Mouse (Mus musculus): ENCODE measurements at regions not wholly inside any gene's neighbourhood (a gene's known extent, or its start where the extent isn't known, plus 50 kb on each side); places are given as distances from the start of the nearest gene placed in this dataset.

- TF ChIP-seq MAFK (IDR thresholded peaks at IDR 0.05; ENCODE audit: insufficient replicate concordance, low read length) (no peak), MAX (IDR thresholded peaks at IDR 0.05; ENCODE audit: low read length) (no peak), MEF2A (IDR thresholded peaks at IDR 0.05; ENCODE audit: borderline replicate concordance, low read depth, low read length) (no peak), ETS1 (conservative IDR thresholded peaks at IDR 0.05; ENCODE audit: low read depth, low read length) (no peak), IRF4 (IDR thresholded peaks at IDR 0.05; ENCODE audit: low read depth, low read length) (no peak), GABPA (IDR thresholded peaks at IDR 0.05; ENCODE audit: insufficient replicate concordance, low read depth, low read length) (no peak), POLR2AphosphoS2 (IDR thresholded peaks at IDR 0.05; ENCODE audit: low read depth, low read length) (no peak)
- H3K4me2 ChIP-seq (ENCODE audit: insufficient read depth, low read depth, poor library complexity, severe bottlenecking) = no peak overlapping the region
- H3K4me3 ChIP-seq (replicated peaks in 1 of 3; ENCODE audit: low read depth in 2 of 3, low read length in 2 of 3, poor library complexity in 1 of 3) = no peak overlapping the region
- no peak overlapping the region for H3K27ac ChIP-seq (ENCODE audit: insufficient read depth, low read depth)
- H3K79me2 ChIP-seq (replicated peaks; ENCODE audit: control insufficient read depth, extremely low read depth, insufficient read depth, poor library complexity, severe bottlenecking) = no peaks in the 10 kb centered on the region
- H3K9me3 ChIP-seq (replicated peaks; ENCODE audit: low read length) = no peaks in the 10 kb centered on the region
- in situ Hi-C loops (cut with MboI; ENCODE audit: low pct_ligation_motif_present, low pct_unique_long_range_greater_than_20kb, low sequenced_read_pairs) = no loop called here
- no peak overlapping the region for H3K9ac ChIP-seq (ENCODE audit: insufficient read depth, low read depth)
- no peaks in the 10 kb centered on the region for H3K4me1 ChIP-seq (ENCODE audit: control insufficient read depth in 1 of 2, insufficient read depth in 2 of 2)
- dilution Hi-C loops (cut with MboI; ENCODE audit: extremely low pct_ligation_motif_present, extremely low pct_unique_long_range_greater_than_20kb, low sequenced_read_pairs) = no loop called here
- DNase-seq (ENCODE audit: extremely low read depth) = no peak
- no peaks in the 10 kb centered on the region for H3K27me3 ChIP-seq (replicated peaks)
- no peaks in the 10 kb centered on the region for H3K36me3 ChIP-seq (replicated peaks in 1 of 2; ENCODE audit: control insufficient read depth in 1 of 2, insufficient read depth in 1 of 2, low read length in 1 of 2)
These were observed 109.7 kb upstream of the Osr1 start for GRCm38 (mm10) chr12:9460193-9460592.

GRCm38 (mm10) chr12:9469655-9470470 is 100.1 kb upstream of the Osr1 start:
- Histone ChIP-seq H3K4me3 (replicated peaks in 1 of 3; ENCODE audit: low read depth in 2 of 3, low read length in 2 of 3, poor library complexity in 1 of 3) (no peak overlapping the region), H3K4me1 (ENCODE audit: control insufficient read depth in 1 of 2, insufficient read depth in 2 of 2) (no peaks in the 10 kb centered on the region), H3K9me3 (replicated peaks; ENCODE audit: low read length) (no peaks in the 10 kb centered on the region), H3K36me3 (replicated peaks in 1 of 2; ENCODE audit: control insufficient read depth in 1 of 2, insufficient read depth in 1 of 2, low read length in 1 of 2) (no peaks in the 10 kb centered on the region), H3K79me2 (replicated peaks; ENCODE audit: control insufficient read depth, extremely low read depth, insufficient read depth, poor library complexity, severe bottlenecking) (no peaks in the 10 kb centered on the region), H3K27ac (ENCODE audit: insufficient read depth, low read depth) (no peak overlapping the region), H3K27me3 (replicated peaks) (no peaks in the 10 kb centered on the region), H3K4me2 (ENCODE audit: insufficient read depth, low read depth, poor library complexity, severe bottlenecking) (no peak overlapping the region), H3K9ac (ENCODE audit: insufficient read depth, low read depth) (no peak overlapping the region)
- no peak for DNase-seq (ENCODE audit: extremely low read depth)
- in situ Hi-C loops (cut with MboI; ENCODE audit: low pct_ligation_motif_present, low pct_unique_long_range_greater_than_20kb, low sequenced_read_pairs) (no loop called here), dilution Hi-C loops (cut with MboI; ENCODE audit: extremely low pct_ligation_motif_present, extremely low pct_unique_long_range_greater_than_20kb, low sequenced_read_pairs) (no loop called here)
- TF ChIP-seq GABPA (IDR thresholded peaks at IDR 0.05; ENCODE audit: insufficient replicate concordance, low read depth, low read length) (no peak), IRF4 (IDR thresholded peaks at IDR 0.05; ENCODE audit: low read depth, low read length) (no peak), SIN3A (IDR thresholded peaks at IDR 0.05; ENCODE audit: low read length) (no peak), MAX (IDR thresholded peaks at IDR 0.05; ENCODE audit: low read length) (no peak), MYC (IDR thresholded peaks at IDR 0.05; ENCODE audit: low read depth, low read length) (no peak), MEF2A (IDR thresholded peaks at IDR 0.05; ENCODE audit: borderline replicate concordance, low read depth, low read length) (no peak), TCF12 (IDR thresholded peaks at IDR 0.05; ENCODE audit: low read depth, low read length) (no peak), CTCF (conservative IDR thresholded peaks at IDR 0.05 in 1 of 2, IDR thresholded peaks at IDR 0.05 in 1 of 2; ENCODE audit: low read depth in 2 of 2, low read length in 2 of 2) (no peak), MXI1 (IDR thresholded peaks at IDR 0.05; ENCODE audit: low read depth, low read length) (no peak), BHLHE40 (IDR thresholded peaks at IDR 0.05; ENCODE audit: low read depth, low read length) (no peak), CHD1 (IDR thresholded peaks at IDR 0.05; ENCODE audit: low read depth, low read length) (no peak), SMC3 (IDR thresholded peaks at IDR 0.05; ENCODE audit: low read depth, low read length) (no peak)
